Mouse (Mus musculus) kidney, postnatal 0 days (tissue): ENCODE measurements around the gene Kcnip3. TPM values are rescaled to one million over a fixed set of nuclear protein-coding genes. Genes with fewer than 3 reads are reported as not detected.

Experiments
- ATAC-seq: fragments of 200-750 bp; cut with Nextera tagmentation; replicated peaks from 2 replicates; pipeline ENCODE4 v1.8.0; 2017; ENCODE audit warnings: low read depth, moderate number of reproducible peaks, moderate TSS enrichment, moderate library complexity; ENCODE audit not compliant: low FRiP score
- DNase-seq: peaks from one replicate; pipeline ENCODE4 v3.0.0-alpha.2; 2016; ENCODE audit warnings: low spot score
- H3K27ac ChIP-seq: fragments of 300-500 bp; sonication (generic); 2 replicates; pipeline ENCODE4 v1.5.1; 2014; ENCODE audit warnings: mild to moderate bottlenecking
- H3K27me3 ChIP-seq: fragments of 300-500 bp; sonication (generic); 2 replicates; pipeline ENCODE4 v1.6.1; 2014; ENCODE audit warnings: low read length, mixed read lengths; ENCODE audit not compliant: insufficient read depth
- H3K36me3 ChIP-seq: fragments of 300-500 bp; sonication (generic); 2 replicates; pipeline ENCODE4 v1.6.1; 2014; ENCODE audit warnings: low read length, mixed read lengths; ENCODE audit not compliant: insufficient read depth
- H3K4me1 ChIP-seq: fragments of 300-500 bp; sonication (generic); replicated peaks from 2 replicates; pipeline ENCODE4 v1.6.1; 2014; ENCODE audit warnings: antibody characterized with exemption, low read length, mixed read lengths; ENCODE audit not compliant: insufficient read depth
- H3K4me2 ChIP-seq: fragments of 300-500 bp; sonication (generic); 2 replicates; pipeline ENCODE4 v1.6.1; 2014; ENCODE audit warnings: mild to moderate bottlenecking, low read length, moderate library complexity, mixed read lengths
- H3K4me3 ChIP-seq: fragments of 300-500 bp; sonication (generic); replicated peaks from 2 replicates; pipeline ENCODE4 v1.5.1; 2014; ENCODE audit warnings: low read depth, low read length
- H3K9ac ChIP-seq: fragments of 300-500 bp; sonication (generic); 2 replicates; pipeline ENCODE4 v1.6.1; 2014; ENCODE audit warnings: low read depth, low read length
- H3K9me3 ChIP-seq: fragments of 300-500 bp; sonication (generic); replicated peaks from 2 replicates; pipeline ENCODE4 v1.6.1; 2016; ENCODE audit warnings: low read length, inconsistent platforms, mixed read lengths
- CTCF ChIP-seq: IDR thresholded peaks from 2 replicates; pipeline ENCODE4 v1.5.1; 2016; ENCODE audit warnings: antibody characterized with exemption, low read depth, mild to moderate bottlenecking, moderate library complexity
- WGBS: fragments of 180-500 bp; shearing (Covaris S2); extraction: QIAGEN DNeasy Blood & Tissue Kit; methylation state at CpG from one replicate; pipeline ENCODE4 v1.1.7; 2014; 5-methylcytosine and 5-hydroxymethylcytosine counted together
- polyA plus RNA-seq: library from polyadenylated mRNA; unstranded; fragments of >200 nt; fragmentation: Nextera tagmentation; extraction: Ambion mirVana; gene quantifications from 2 replicates; pipeline ENCODE4 v1.2.1, GENCODE M21; 2015

Gene Kcnip3
- polyA plus RNA-seq, 1 experiment from 2014 or later, result 2.5 TPM

GRCm38 (mm10) chr2:127444055-127444789, 77.7 kb downstream of the Kcnip3 start, which contains the start of gene Fahd2a:
Fahd2a (minus strand) TSS chr2:127444565.
- 4% methylated on average over 37 of the region's 37 CpGs for WGBS
- Histone ChIP-seq H3K4me2 (peak within 1 kb of the TSS; percentile 63), H3K36me3 (no peaks in the 10 kb centered on the region), H3K27me3 (no peaks in the 10 kb centered on the region), H3K4me1 (no peaks in the 10 kb centered on the region; the same call in 1 of the 2 replicates), H3K9ac (peak within 1 kb of the TSS; percentile 66), H3K9me3 (no peaks in the 10 kb centered on the region), H3K27ac (peak within 1 kb of the TSS; percentile 33; the same call in 1 of the 2 replicates), H3K4me3 (peak within 1 kb of the TSS; percentile 66)
- ATAC-seq (peak; percentile 91), DNase-seq (peak; percentile 94)
- TF ChIP-seq CTCF, result 0 out of 2 replicates have a peak, but pooled peaks have one; percentile 26

GRCm38 (mm10) chr2:127437697-127438096, 84.2 kb downstream of the Kcnip3 start:
- DNase-seq (no peak), ATAC-seq (no peak)
- Histone ChIP-seq H3K27ac (no peak overlapping the region), H3K27me3 (no peaks in the 10 kb centered on the region), H3K9ac (no peak overlapping the region), H3K4me1 (no peaks in the 10 kb centered on the region), H3K9me3 (no peaks in the 10 kb centered on the region), H3K4me3 (no peak overlapping the region), H3K4me2 (no peak overlapping the region), H3K36me3 (peaks cover 21% of the 10 kb centered on the region)
- TF ChIP-seq CTCF, result no peak
- 95% methylated on average over 5 of the region's 5 CpGs for WGBS

- no peak overlapping the region for H3K9ac ChIP-seq
- H3K27me3 ChIP-seq, result no peaks in the 10 kb centered on the region
- TF ChIP-seq CTCF, result no peak
- DNase-seq (no peak), ATAC-seq (no peak)
- H3K9me3 ChIP-seq, result no peaks in the 10 kb centered on the region
- no peak overlapping the region for H3K4me2 ChIP-seq
- WGBS, result 100% methylated on average over 2 of the region's 2 CpGs
- H3K27ac ChIP-seq, result no peak overlapping the region
- peaks cover 21% of the 10 kb centered on the region for H3K36me3 ChIP-seq
- H3K4me3 ChIP-seq, result no peak overlapping the region
- no peaks in the 10 kb centered on the region for H3K4me1 ChIP-seq
Measured at GRCm38 (mm10) chr2:127435554-127435953, 86.3 kb downstream of the Kcnip3 start.

GRCm38 (mm10) chr2:127435135-127435534, 86.8 kb downstream of the Kcnip3 start:
- no peak for ATAC-seq
- no peaks in the 10 kb centered on the region for H3K9me3 ChIP-seq
- no peak overlapping the region for H3K4me3 ChIP-seq
- H3K27ac ChIP-seq, result no peak overlapping the region
- peaks cover 21% of the 10 kb centered on the region for H3K36me3 ChIP-seq
- no peaks in the 10 kb centered on the region for H3K27me3 ChIP-seq
- no peaks in the 10 kb centered on the region for H3K4me1 ChIP-seq
- 36% methylated on average over 2 of the region's 2 CpGs for WGBS
- no peak overlapping the region for H3K9ac ChIP-seq
- TF ChIP-seq CTCF, result peak; percentile 69
- no peak overlapping the region for H3K4me2 ChIP-seq
- DNase-seq, result no peak

- Histone ChIP-seq H3K4me2 (no peak overlapping the region), H3K9ac (no peak overlapping the region), H3K4me3 (no peak overlapping the region), H3K36me3 (peaks cover 21% of the 10 kb centered on the region), H3K27ac (no peak overlapping the region), H3K4me1 (no peaks in the 10 kb centered on the region), H3K27me3 (no peaks in the 10 kb centered on the region), H3K9me3 (no peaks in the 10 kb centered on the region)
- WGBS, result 76% methylated on average over 9 of the region's 9 CpGs
- ATAC-seq (0 out of 2 replicates have a peak, but pooled peaks have one; percentile 14), DNase-seq (no peak)
- TF ChIP-seq CTCF, result no peak
Measured at GRCm38 (mm10) chr2:127433487-127434295, 88.2 kb downstream of the Kcnip3 start.

GRCm38 (mm10) chr2:127430238-127430637, 91.7 kb downstream of the Kcnip3 start:
- peak; percentile 88 for DNase-seq
- no peaks in the 10 kb centered on the region for H3K36me3 ChIP-seq
- no peak overlapping the region for H3K27ac ChIP-seq
- H3K4me3 ChIP-seq, result no peak overlapping the region
- no peak overlapping the region for H3K9ac ChIP-seq
- H3K9me3 ChIP-seq, result no peaks in the 10 kb centered on the region
- no peak for ATAC-seq
- H3K27me3 ChIP-seq, result no peaks in the 10 kb centered on the region
- WGBS, result 16% methylated on average over 3 of the region's 3 CpGs
- no peak overlapping the region for H3K4me2 ChIP-seq
- no peaks in the 10 kb centered on the region for H3K4me1 ChIP-seq
- TF ChIP-seq CTCF, result peak; percentile 84
